Mouse (Mus musculus) 3134 (cell line): ENCODE measurements around the gene Gm9736.
"Not testable (repeated sequence)": the region's sequence is repeated elsewhere in the genome, so short reads cannot be mapped to it uniquely, and the experiment has no call there.

Experiments used
- DNase-seq: peaks from one replicate; pipeline ENCODE4 v3.0.0-alpha.2; 2011; ENCODE audit warnings: low spot score; ENCODE audit not compliant: insufficient read length; ENCODE audit errors: extremely low read depth

The Gm9736 gene

GRCm38 (mm10) chr10:77728280-77728679 lies 22.9 kb downstream of the Gm9736 start:
- DNase-seq: no peak

- DNase-seq: no peak
Measured at GRCm38 (mm10) chr10:77726186-77726585, 25.0 kb downstream of the Gm9736 start, which contains the start of gene Gm10100. Gm10100 (plus strand) TSS chr10:77726486.

- no peak for DNase-seq
Measured at GRCm38 (mm10) chr10:77724855-77725254, 26.3 kb downstream of the Gm9736 start.

GRCm38 (mm10) chr10:77720299-77720698 lies 30.9 kb downstream of the Gm9736 start, which contains the start of gene Krtap12-1:
Krtap12-1 (plus strand) TSS chr10:77720599.
- DNase-seq: not testable (repeated sequence)

- DNase-seq: no peak
Measured at GRCm38 (mm10) chr10:77715507-77715906, 35.6 kb downstream of the Gm9736 start, which contains the start of gene Gm10142. Gm10142 (plus strand) TSS chr10:77715807.

- DNase-seq: no peak
Measured at GRCm38 (mm10) chr10:77713734-77714133, 37.4 kb downstream of the Gm9736 start.

GRCm38 (mm10) chr10:77711157-77711556 lies 40.0 kb downstream of the Gm9736 start, which contains the start of gene Gm10024:
Gm10024 (plus strand) TSS chr10:77711457.
- DNase-seq: not testable (repeated sequence)

- no peak for DNase-seq
Measured at GRCm38 (mm10) chr10:77709831-77710230, 41.3 kb downstream of the Gm9736 start.

- no peak for DNase-seq
Measured at GRCm38 (mm10) chr10:77706326-77706725, 44.8 kb downstream of the Gm9736 start, which contains the start of gene Gm10272. Gm10272 (plus strand) TSS chr10:77706626.
